Mouse (Mus musculus) NIH3T3 (cell line): ENCODE measurements around the gene Cobll1.

Source experiments
- DNase-seq: peaks from one replicate; pipeline ENCODE4 v3.0.0-alpha.2; 2012; ENCODE audit warnings: low read depth

The Cobll1 gene

DNA sequence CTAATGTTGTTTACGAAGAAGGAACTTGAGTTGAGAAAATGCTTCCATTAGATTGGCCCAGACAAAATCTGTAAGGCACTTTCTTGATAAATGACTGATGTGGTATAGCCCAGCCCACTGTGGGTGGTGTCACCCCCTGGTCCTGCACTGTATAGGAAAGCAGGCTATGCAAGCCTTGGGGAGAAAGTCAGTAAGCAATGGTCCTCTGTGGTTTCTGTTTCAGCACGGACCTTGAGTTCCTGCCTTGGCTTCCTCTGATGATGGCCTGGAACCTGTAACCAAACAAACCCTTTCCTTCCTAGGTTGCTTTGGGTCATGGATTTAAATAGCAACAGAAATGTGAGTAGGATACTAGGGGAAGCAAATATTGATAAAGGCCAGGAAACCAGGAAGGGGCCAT, 148.2 kb downstream of the Cobll1 start:
- DNase-seq, result no peak

DNA sequence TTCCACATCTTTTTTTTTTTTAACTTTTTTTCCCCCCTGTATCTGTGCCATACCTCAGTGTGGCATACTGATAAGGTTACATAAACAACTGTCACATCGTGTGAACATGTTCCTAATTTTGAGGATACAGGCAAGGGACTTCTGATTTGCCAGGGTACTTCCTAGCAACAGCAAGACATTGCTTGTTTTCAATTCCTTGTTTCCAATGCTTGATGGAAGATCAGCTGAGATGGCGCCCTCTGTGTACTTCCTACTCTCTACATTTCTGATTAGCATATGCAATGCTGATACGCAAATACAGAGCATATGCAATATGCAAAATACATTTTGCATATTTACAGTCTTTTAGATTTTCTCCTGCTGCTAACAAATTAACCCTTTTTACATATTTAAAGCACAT, 152.0 kb downstream of the Cobll1 start:
- no peak for DNase-seq

DNA sequence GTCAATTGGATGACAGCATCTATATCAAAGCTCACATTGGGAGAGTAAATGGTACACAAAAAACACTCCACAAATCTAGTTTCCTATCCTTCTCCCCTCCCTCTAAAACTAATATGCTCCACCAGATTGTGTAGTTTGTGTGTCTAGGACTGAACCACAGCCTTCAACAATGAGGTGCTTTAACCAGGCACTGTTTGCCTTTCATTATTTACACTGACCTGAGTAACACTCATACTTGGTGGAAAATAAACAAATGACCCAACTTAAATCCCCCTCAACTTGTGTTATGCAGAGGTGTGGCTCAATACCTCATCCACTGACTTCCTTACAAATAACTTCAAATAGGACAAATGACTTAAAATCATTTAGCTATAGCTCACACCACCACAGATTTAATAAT, 155.8 kb downstream of the Cobll1 start:
- no peak for DNase-seq

DNA sequence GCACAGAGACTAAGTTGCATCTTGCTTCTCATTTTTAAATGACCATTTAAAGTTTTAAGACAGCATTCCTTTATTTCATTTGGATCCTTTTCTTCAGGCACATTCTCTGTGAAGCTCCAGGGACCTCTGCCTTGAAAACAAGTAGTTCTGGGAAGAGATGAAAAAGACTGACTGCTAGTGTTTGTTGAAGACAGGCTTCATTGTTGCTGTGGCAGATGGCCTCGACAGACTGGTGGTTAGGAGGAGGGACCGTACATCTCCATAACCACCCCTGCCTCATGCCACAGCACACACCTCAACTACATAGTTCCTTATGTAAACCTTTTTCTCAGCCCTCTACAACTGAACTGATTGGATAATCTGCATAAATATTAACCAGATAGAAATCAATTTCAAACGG, 161.7 kb downstream of the Cobll1 start:
- DNase-seq, result no peak

DNA sequence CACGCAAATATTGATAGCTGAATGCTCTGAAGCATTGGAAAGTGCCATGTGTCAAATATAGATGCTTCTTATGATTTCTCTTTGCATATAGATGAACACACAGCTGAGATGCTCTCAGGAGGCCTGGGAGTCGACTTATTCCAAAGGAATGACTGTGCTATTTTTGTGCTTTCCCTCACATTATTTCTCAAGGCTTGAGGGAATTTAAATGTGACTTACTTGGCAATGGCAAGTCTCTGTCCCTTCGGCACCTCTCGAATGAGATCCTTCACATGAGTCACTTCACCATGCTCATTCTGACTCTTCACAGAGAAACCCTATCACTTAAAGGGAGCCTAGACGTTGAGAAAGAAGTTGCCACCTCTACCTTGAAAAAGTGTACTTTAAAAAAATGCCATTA, 163.4 kb downstream of the Cobll1 start:
- DNase-seq, result peak; percentile 19

DNA sequence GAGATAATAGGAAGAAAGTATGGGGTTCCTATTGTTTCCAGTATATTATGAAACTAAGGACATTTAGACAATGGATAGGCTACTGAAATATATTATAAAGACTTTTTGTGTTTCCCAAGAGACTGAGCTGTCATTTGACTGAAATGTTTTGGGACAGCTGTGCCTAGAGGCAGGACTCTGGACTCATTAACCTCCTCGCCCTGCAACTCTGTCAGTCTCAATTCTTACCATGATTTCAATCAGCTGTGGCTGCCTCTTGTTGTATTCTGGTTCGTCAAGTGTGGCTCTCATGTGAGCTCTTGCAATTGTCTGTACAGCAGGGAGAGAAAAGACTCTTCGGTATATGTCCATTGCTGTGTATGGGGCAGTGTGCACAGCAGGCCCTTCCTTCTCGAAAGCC, 163.8 kb downstream of the Cobll1 start:
- DNase-seq, result no peak

DNA sequence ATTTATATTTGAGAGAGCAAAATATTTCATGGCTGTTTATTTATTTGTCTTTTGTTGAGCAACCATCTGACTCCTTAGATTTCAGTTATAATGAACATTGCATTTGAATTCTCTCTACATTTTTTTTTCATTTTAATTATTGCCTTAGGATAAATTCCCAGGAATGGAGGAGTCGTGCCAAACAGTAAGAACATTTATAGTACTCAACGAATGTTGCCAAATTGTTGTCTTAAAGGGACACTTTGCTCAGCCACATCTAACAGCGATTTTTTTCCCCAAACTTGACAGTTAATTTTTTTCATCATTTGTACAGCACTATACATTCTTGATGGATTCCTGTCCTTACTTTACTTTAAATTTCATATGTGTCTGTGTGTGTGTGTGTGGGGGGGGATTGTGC, 167.0 kb downstream of the Cobll1 start:
- no peak for DNase-seq

DNA sequence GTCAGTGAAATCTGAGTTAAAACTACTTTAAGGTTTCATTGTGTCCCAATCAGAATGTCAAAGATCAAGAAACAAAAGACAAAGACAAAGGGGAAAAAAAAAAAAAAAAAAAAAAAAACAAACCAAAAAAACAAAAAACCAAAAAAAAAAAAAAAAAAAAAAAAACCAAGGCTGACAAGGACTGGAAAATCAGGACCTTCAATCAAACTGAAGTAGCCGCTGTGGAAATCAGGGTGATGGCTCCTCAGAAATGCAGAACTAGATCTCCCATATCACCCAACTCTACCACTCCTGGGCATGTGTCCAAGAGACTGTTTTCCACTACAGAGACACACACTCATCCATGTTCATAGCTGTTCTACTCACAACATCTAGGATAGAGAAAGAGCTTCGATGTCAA, 185.4 kb downstream of the Cobll1 start:
- DNase-seq, result no peak

DNA sequence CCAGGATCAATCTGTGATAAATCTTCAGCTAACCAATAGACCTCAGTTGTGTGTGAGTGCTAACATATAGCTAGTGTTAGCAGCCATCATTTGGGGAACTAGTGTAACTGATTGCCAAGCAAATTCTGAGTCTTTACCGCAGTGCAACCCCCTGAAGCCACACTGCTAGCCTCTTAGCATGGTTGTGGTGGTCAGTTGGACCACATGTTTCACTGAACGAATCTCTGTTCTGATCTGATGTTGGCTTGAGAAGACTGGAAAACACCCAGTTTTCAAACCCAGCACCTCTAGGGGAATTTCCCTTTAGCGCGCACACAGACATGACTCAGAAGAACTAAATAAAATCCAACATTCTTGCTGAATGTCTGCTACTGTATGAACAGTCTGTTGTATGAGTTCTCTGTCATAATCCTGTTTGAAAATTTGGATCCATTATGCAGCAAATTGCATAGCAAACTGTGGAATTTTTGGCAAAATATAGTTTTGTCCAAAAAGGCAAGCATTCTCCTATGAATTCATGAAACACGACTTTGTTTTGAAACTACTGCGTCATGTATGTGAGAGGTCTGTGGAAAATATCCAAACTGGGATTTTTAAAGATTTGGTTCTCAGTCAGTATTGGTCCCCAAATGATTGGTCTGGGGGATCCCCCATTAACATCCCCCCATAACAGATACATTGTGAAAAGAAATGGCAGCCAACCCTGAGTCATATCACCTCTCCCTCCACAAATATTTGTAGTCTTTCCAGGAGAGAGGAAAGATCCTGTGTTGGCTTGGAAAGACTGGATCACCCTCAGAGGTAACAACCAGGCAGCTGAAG, 186.8 kb downstream of the Cobll1 start:
- peak; percentile 50 for DNase-seq

DNA sequence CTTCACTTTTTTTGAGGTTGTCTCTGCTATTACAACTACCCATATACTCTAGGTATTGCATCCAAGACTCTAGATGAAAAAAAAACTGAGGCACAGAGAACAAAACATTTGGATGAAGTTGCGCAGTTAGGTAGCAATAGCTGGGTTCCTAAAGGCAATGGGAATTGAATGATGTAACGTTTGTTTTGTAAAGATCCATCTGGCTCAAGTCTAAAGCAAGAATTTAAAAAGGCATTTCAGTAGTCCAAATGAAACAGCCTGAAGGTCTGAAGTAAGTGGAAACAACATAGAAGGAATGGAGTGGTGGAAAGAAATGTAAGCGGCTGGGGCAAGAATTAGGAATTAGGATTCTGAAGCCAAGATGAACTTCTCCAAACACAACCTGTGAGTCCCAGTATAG, 188.4 kb downstream of the Cobll1 start:
- DNase-seq, result no peak

DNA sequence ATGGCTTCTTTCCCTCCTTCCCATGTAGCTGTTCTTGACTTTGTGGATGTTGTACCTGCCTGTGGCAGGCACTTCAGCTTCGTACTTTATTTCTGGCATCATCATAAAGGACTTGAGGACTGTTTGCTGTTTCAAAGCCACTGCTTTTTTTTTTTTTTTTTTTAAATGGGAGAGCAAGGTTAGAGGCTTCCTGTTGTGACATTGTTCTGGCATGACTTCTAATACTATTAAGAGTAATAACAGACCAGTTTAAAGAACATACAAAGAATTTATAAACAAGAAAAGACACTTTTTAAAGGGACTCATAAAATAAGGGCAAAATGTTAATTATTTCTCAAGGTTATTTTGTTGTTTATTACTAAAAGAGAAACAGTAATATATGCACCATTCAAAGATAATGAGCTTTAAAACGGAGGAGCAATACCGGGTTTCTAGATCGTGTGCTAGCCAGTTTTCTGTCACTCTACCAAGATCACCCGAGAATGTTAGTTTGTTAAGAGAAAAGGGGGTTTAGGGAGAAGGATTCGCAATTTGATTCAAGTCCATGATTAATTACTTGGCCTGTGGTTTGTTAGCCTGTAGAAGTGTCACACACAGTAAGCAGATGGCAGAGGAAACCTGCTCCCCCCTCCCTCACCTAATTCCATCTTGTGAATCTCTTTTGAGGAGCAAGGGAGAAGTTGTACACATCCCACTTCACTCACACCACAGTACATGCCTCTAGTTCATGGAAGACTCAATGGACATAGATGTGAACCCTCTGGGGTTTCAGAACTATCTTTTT, 190.8 kb downstream of the Cobll1 start:
- no peak for DNase-seq
